Mouse (Mus musculus) heart, postnatal 0 days (tissue): ENCODE measurements at regions not wholly inside any gene's neighbourhood (a gene's known extent, or its start where the extent isn't known, plus 50 kb on each side); places are given as distances from the start of the nearest gene placed in this dataset.

Source experiments
- CTCF ChIP-seq: IDR thresholded peaks from 2 replicates; pipeline ENCODE4 v1.5.1; 2016; ENCODE audit warnings: antibody characterized with exemption, control low read depth, low read depth
- EP300 ChIP-seq: IDR thresholded peaks from 2 replicates; pipeline ENCODE4 v1.6.1; 2016; ENCODE audit warnings: antibody characterized with exemption, low read depth

DNA sequence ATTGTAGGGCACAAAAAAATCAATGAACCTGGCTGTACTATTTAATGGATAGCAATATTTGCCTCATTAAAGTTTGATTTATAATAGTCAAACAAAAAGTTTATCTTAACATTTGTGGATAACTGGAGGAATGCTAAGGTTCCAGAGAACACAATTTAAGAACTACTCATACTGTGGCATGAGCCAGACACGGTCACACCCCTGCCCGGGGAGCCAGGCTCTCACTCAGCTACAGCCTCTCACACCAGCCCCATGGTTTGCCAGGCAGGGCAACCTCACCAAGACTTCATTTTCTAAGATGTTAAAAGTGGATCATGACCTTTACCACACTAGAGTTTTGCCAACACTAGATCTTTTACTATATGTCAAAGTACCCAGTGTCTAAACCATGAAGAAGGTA lies 319.7 kb upstream of the Nr5a2 start:
- no peak for TF ChIP-seq CTCF
- TF ChIP-seq EP300, result no peak
